Mouse (Mus musculus) stomach, postnatal 0 days (tissue): ENCODE measurements around the gene Ispd.
A peak's percentile ranks its signal among the peaks of the same experiment; 100 is the strongest.

ENCODE experiments used
- CTCF ChIP-seq: IDR thresholded peaks from 2 replicates; pipeline ENCODE4 v1.5.1; 2016; ENCODE audit warnings: antibody characterized with exemption, low read depth, mild to moderate bottlenecking, moderate library complexity
- EP300 ChIP-seq: optimal IDR thresholded peaks from 2 replicates; pipeline ENCODE3; 2016; ENCODE audit warnings: antibody characterized with exemption

GRCm38 (mm10) chr12:36681779-36682178 lies 300.5 kb downstream of the Ispd start:
- TF ChIP-seq CTCF (peak; percentile 16; the same call in 1 of the 2 replicates), EP300 (no peak)
